Mouse (Mus musculus) midbrain, embryonic 13.5 days (tissue): Measurements from ENCODE around the gene Mill2. TPM values are rescaled to one million over a fixed set of nuclear protein-coding genes. Genes with fewer than 3 reads are reported as not detected.
A peak's percentile ranks its signal among the peaks of the same experiment; 100 is the strongest.
"Not testable (repeated sequence)": the region's sequence is repeated elsewhere in the genome, so short reads cannot be mapped to it uniquely, and the experiment has no call there.

Experiments used
- ATAC-seq: fragments of 200-750 bp; cut with Nextera tagmentation; 2 replicates; pipeline ENCODE4 v1.8.0; 2017; ENCODE audit warnings: mild to moderate bottlenecking, moderate TSS enrichment, moderate library complexity
- H3K27ac ChIP-seq: fragments of 300-500 bp; sonication (generic); 2 replicates; pipeline ENCODE4 v1.5.1; 2015; ENCODE audit warnings: inconsistent platforms, mild to moderate bottlenecking, moderate library complexity
- H3K27me3 ChIP-seq: fragments of 300-500 bp; sonication (generic); 2 replicates; pipeline ENCODE4 v1.6.1; 2015; ENCODE audit warnings: mild to moderate bottlenecking, inconsistent platforms
- H3K36me3 ChIP-seq: fragments of 300-500 bp; sonication (generic); 2 replicates; pipeline ENCODE4 v1.6.1; 2015; ENCODE audit warnings: mild to moderate bottlenecking, inconsistent platforms
- H3K4me1 ChIP-seq: fragments of 300-500 bp; sonication (generic); replicated peaks from 2 replicates; pipeline ENCODE4 v1.6.1; 2015; ENCODE audit warnings: inconsistent platforms
- H3K4me2 ChIP-seq: fragments of 300-500 bp; sonication (generic); replicated peaks from 2 replicates; pipeline ENCODE4 v1.6.1; 2015; ENCODE audit warnings: moderate library complexity, mild to moderate bottlenecking, inconsistent platforms
- H3K4me3 ChIP-seq: fragments of 300-500 bp; sonication (generic); replicated peaks from 2 replicates; pipeline ENCODE4 v1.5.1; 2015; ENCODE audit warnings: mild to moderate bottlenecking, inconsistent platforms
- H3K9ac ChIP-seq: fragments of 300-500 bp; sonication (generic); replicated peaks from 2 replicates; pipeline ENCODE4 v1.6.1; 2015; ENCODE audit warnings: mild to moderate bottlenecking, inconsistent platforms
- H3K9me3 ChIP-seq: fragments of 300-500 bp; sonication (generic); 2 replicates; pipeline ENCODE4 v1.6.1; 2016; ENCODE audit warnings: mild to moderate bottlenecking, inconsistent platforms
- WGBS: fragments of 180-500 bp; shearing (Covaris S2); methylation state at CpG from one replicate; pipeline ENCODE4 v1.1.7; 2015; 5-methylcytosine and 5-hydroxymethylcytosine counted together
- polyA plus RNA-seq: library from polyadenylated mRNA; unstranded; fragments of >200 nt; fragmentation: Nextera tagmentation; extraction: Ambion mirVana; gene quantifications from 2 replicates; pipeline ENCODE4 v1.2.1, GENCODE M21; 2015

Mill2 gene
- polyA plus RNA-seq: 0.40 and 0.44 TPM in 2 replicates

DNA sequence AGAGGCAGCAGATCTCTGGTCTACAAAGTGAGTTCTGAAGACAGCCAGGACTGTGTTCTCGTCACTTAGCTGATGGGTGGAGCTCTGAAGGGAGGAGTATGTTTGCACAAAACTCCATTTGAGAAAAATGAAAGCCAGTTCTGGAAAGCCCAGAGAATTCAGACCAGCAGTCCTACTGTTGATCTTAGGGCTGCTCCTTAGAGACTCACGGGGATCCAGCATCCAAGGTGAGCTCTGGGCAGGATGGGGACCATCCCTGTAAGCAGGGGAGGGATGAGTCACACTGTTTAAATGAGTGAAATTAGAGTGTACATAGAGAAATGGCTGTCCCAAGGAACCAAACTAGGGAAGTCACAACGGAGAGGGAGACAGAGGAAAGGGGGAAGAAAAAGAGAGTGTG lies at the start of gene Mill2:
Gene Mill2, plus strand, starts transcription at position 102 of the 400 bp plus-strand sequence.
- no peaks in the 10 kb centered on the region for H3K27me3 ChIP-seq
- peak within 1 kb of the TSS; percentile 62 for H3K9ac ChIP-seq
- H3K36me3 ChIP-seq: no peaks in the 10 kb centered on the region
- peaks cover 5% of the 10 kb centered on the region for H3K4me1 ChIP-seq
- ATAC-seq: peak; percentile 37; the same call in 1 of the 2 replicates
- WGBS: 22% methylated on average over 3 of the region's 3 CpGs
- peak within 1 kb of the TSS; percentile 61 for H3K4me2 ChIP-seq
- peak within 1 kb of the TSS; percentile 39 for H3K4me3 ChIP-seq
- peak within 1 kb of the TSS; percentile 14; the same call in 1 of the 2 replicates for H3K27ac ChIP-seq
- H3K9me3 ChIP-seq: no peaks in the 10 kb centered on the region

DNA sequence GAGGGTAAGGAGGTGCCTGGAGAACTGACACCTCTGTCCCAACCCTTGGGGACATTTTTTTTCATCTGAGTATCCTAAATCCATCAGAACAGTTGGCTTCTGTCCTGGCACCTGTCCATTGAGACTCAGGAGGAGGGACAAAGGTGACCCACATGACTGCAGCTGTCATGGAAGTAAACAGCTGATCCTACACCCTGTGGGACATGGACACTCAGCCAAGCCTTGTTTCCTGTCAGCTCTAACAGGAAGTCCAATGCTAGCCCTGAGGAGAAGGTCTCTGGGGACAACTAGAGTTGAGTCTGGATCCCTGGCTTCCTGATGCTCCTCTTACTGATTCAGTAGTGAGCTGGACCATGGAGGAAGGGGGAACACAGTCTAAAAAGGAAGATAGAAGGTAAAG lies 49.1 kb upstream of the Mill2 start:
- not testable (repeated sequence) for H3K4me3 ChIP-seq, H3K9ac ChIP-seq, H3K4me2 ChIP-seq, ATAC-seq, H3K27me3 ChIP-seq, H3K36me3 ChIP-seq, H3K27ac ChIP-seq, H3K4me1 ChIP-seq, H3K9me3 ChIP-seq

- Histone ChIP-seq H3K9ac (no peak within 1 kb of the TSS), H3K36me3 (no peaks in the 10 kb centered on the region), H3K4me2 (no peak within 1 kb of the TSS), H3K4me1 (no peaks in the 10 kb centered on the region), H3K27ac (no peak within 1 kb of the TSS), H3K9me3 (no peaks in the 10 kb centered on the region), H3K4me3 (no peak within 1 kb of the TSS), H3K27me3 (no peaks in the 10 kb centered on the region)
- 84% methylated on average over 1 of the region's 1 CpGs for WGBS
- ATAC-seq: no peak
Observed at GRCm38 (mm10) chr7:18798420-18798819, 41.3 kb upstream of the Mill2 start, which contains the start of gene Psg19. TSS of gene Psg19 (minus strand) at chr7:18798520.

DNA sequence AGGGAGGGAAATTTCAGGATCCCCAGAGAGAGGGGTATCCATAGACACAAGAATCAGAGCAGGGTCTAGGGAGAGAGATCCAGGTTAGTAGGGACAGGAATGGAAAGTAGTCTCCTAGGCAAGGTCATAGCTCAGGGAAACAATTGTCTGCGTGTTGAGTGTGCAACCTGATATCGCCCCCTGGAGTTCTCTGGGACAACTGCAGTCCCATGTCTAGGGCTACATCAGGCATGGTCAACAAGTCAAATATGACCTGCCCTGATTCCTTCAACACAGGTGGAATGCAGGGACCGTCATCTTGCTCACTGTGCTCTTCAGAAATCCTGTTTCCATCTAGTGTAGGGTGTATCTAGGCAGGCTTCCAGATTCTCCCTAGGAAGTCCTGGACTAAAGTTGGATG lies 40.6 kb upstream of the Mill2 start:
- Histone ChIP-seq H3K27me3 (no peaks in the 10 kb centered on the region), H3K4me2 (no peak overlapping the region), H3K27ac (no peak overlapping the region), H3K9ac (no peak overlapping the region), H3K9me3 (no peaks in the 10 kb centered on the region), H3K4me3 (no peak overlapping the region), H3K36me3 (no peaks in the 10 kb centered on the region), H3K4me1 (no peaks in the 10 kb centered on the region)
- WGBS: 39% methylated on average over 3 of the region's 3 CpGs
- ATAC-seq: no peak

DNA sequence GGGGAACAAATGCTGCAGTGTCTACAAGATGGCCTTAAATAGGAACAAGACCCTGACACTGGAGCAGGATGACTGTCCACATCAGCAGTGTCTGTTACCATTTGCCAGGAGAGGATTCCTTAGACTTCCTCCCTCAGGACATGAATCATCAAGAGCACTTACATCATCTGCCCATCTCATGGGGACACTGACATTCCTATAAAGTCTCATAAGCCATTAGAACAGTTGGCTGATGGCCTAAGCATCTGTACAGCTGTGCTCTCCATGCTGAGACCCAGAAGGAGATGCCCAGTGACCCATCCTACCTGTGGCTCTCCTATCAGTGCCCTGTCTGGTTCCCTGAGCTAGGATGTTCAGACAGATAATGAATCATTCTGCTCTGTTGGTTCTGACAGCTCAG lies 36.2 kb upstream of the Mill2 start:
- no peaks in the 10 kb centered on the region for H3K9me3 ChIP-seq
- no peak for ATAC-seq
- no peaks in the 10 kb centered on the region for H3K36me3 ChIP-seq
- H3K27ac ChIP-seq: no peak overlapping the region
- H3K27me3 ChIP-seq: no peaks in the 10 kb centered on the region
- no peaks in the 10 kb centered on the region for H3K4me1 ChIP-seq
- H3K4me2 ChIP-seq: no peak overlapping the region
- H3K9ac ChIP-seq: no peak overlapping the region
- no peak overlapping the region for H3K4me3 ChIP-seq

DNA sequence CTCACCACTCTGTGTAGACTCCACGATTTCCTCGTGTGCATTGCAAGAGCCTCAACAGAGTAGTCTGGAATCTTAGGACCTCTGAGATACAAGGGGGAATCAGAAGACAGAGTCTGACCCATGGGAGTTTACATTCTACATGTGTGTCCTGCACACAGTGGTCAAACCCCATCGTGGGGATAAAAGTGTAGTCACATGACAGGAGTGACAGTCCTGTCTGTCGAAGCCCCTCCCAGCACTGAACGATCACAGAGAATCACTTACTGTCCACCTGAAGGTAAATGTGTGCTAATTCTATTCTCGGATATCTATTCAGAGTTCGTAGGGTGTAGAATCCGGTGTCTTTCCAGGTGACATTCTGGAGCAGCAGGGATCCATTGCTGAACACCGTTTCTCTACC lies 21.5 kb upstream of the Mill2 start:
- Histone ChIP-seq H3K9ac (no peak overlapping the region), H3K4me1 (no peaks in the 10 kb centered on the region), H3K9me3 (no peaks in the 10 kb centered on the region), H3K4me2 (no peak overlapping the region), H3K36me3 (no peaks in the 10 kb centered on the region), H3K4me3 (no peak overlapping the region), H3K27ac (no peak overlapping the region), H3K27me3 (no peaks in the 10 kb centered on the region)
- ATAC-seq: no peak
- 85% methylated on average over 9 of the region's 9 CpGs for WGBS

DNA sequence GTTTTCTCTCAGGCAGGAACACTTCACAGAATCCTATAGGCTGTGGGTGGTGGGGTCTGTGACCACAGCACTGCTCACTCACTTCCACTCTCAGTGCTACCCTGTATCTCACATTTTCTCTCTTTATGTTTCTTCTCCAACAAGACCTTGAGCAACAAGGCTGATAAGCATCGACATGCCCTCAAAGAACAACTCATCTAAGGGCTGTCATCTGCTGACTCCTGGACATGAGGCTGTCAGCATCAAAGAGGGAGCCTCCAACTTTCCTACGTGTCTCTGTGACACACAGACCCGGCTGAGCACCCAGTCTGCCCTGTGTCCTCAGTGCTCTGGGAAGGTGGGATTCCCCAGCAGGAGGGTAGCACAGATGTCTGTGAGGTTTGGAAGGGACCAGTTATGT lies 18.3 kb upstream of the Mill2 start, which contains the start of gene Psg17:
Gene Psg17, minus strand, starts transcription at position 101 of the 400 bp plus-strand sequence.
- no peaks in the 10 kb centered on the region for H3K9me3 ChIP-seq
- no peak for ATAC-seq
- 81% methylated on average over 3 of the region's 3 CpGs for WGBS
- no peaks in the 10 kb centered on the region for H3K4me1 ChIP-seq
- no peak within 1 kb of the TSS for H3K4me3 ChIP-seq
- H3K27ac ChIP-seq: no peak within 1 kb of the TSS
- H3K36me3 ChIP-seq: no peaks in the 10 kb centered on the region
- H3K4me2 ChIP-seq: no peak within 1 kb of the TSS
- no peak within 1 kb of the TSS for H3K9ac ChIP-seq
- H3K27me3 ChIP-seq: no peaks in the 10 kb centered on the region

- Histone ChIP-seq H3K4me2 (no peak overlapping the region), H3K9ac (no peak overlapping the region), H3K27ac (no peak overlapping the region), H3K9me3 (no peaks in the 10 kb centered on the region), H3K27me3 (no peaks in the 10 kb centered on the region), H3K4me3 (no peak overlapping the region), H3K4me1 (no peaks in the 10 kb centered on the region), H3K36me3 (no peaks in the 10 kb centered on the region)
- ATAC-seq: peak; percentile 63; the same call in 1 of the 2 replicates
- 64% methylated on average over 26 of the region's 26 CpGs for WGBS
Observed at GRCm38 (mm10) chr7:18827792-18828546, 11.8 kb upstream of the Mill2 start.

GRCm38 (mm10) chr7:18828592-18828991 lies 11.2 kb upstream of the Mill2 start:
- ATAC-seq: no peak
- H3K9me3 ChIP-seq: no peaks in the 10 kb centered on the region
- H3K4me1 ChIP-seq: no peaks in the 10 kb centered on the region
- whole genome bisulfite sequencing: 69% methylated on average over 9 of the region's 9 CpGs
- H3K36me3 ChIP-seq: no peaks in the 10 kb centered on the region
- H3K27ac ChIP-seq: no peak overlapping the region
- no peak overlapping the region for H3K4me2 ChIP-seq
- no peak overlapping the region for H3K9ac ChIP-seq
- no peak overlapping the region for H3K4me3 ChIP-seq
- no peaks in the 10 kb centered on the region for H3K27me3 ChIP-seq

GRCm38 (mm10) chr7:18829545-18829944 lies 10.2 kb upstream of the Mill2 start:
- H3K27ac ChIP-seq: no peak overlapping the region
- H3K4me3 ChIP-seq: no peak overlapping the region
- no peaks in the 10 kb centered on the region for H3K27me3 ChIP-seq
- H3K9ac ChIP-seq: no peak overlapping the region
- no peak overlapping the region for H3K4me2 ChIP-seq
- H3K9me3 ChIP-seq: no peaks in the 10 kb centered on the region
- no peak for ATAC-seq
- no peaks in the 10 kb centered on the region for H3K36me3 ChIP-seq
- H3K4me1 ChIP-seq: no peaks in the 10 kb centered on the region
- WGBS: 79% methylated on average over 7 of the region's 7 CpGs

- no peaks in the 10 kb centered on the region for H3K36me3 ChIP-seq
- no peak overlapping the region for H3K9ac ChIP-seq
- 53% methylated on average over 13 of the region's 13 CpGs for WGBS
- no peak overlapping the region for H3K4me2 ChIP-seq
- H3K4me3 ChIP-seq: no peak overlapping the region
- H3K4me1 ChIP-seq: no peaks in the 10 kb centered on the region
- ATAC-seq: no peak
- no peaks in the 10 kb centered on the region for H3K27me3 ChIP-seq
- no peaks in the 10 kb centered on the region for H3K9me3 ChIP-seq
- no peak overlapping the region for H3K27ac ChIP-seq
Observed at GRCm38 (mm10) chr7:18832298-18832697, 7.5 kb upstream of the Mill2 start.

- WGBS: 3% methylated on average over 14 of the region's 17 CpGs
- Histone ChIP-seq H3K36me3 (no peaks in the 10 kb centered on the region), H3K9ac (peak overlapping the region; percentile 62)
Observed at GRCm38 (mm10) chr7:18840386-18841173, 814 bp downstream of the Mill2 start.

More at GRCm38 (mm10) chr7:18840386-18841173, 814 bp downstream of the Mill2 start:
- Histone ChIP-seq H3K4me3 (peak overlapping the region; percentile 39), H3K27me3 (no peaks in the 10 kb centered on the region), H3K4me2 (peak overlapping the region; percentile 61), H3K9me3 (no peaks in the 10 kb centered on the region), H3K27ac (peak overlapping the region; percentile 14; the same call in 1 of the 2 replicates), H3K4me1 (peaks cover 5% of the 10 kb centered on the region)
- ATAC-seq: peak; percentile 65
